Mouse (Mus musculus) monocyte, adult 2 months (primary cell): ENCODE data around the gene Sel1l3.

Experiments
- DNase-seq, 2 experiments: peaks; one replicate each; pipeline ENCODE4 v3.0.0; 2022; ENCODE audit warnings: low spot score in 2 of 2, low read depth in 1 of 2

Sel1l3 gene

DNA sequence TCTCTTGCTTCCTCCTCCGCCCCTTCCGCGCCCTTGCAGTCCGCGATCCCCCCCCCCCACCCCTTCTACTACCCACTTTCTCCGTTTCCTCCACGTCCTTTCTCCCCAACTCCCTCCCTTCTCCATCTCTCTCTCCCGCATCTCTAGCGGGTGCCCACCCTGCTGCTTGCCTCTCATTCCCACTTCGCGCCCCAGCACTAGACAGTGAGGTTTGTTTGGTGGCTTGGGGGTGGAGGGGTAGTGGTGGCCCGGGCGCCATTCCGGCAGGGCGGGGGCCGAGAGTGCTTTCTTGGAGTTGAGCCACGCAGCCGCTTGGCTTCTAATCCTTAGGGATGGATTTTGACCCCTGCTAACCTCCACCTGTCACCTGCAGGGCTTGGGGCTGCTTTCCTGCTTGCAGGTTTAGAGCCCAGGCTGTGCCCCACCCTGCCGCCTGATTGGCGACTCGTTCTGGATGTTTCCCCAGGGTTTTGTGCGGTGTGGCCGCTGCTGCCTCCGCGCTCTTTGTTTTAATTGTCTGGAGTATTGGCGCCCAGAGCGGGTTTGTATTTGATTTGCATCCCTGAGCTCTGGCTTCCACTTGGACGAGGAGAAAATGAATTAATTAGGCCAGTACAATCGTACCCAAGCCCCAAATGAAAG, at the start of gene Sel1l3:
Sel1l3 (minus strand) TSS at position 217 of the 642 bp plus-strand sequence.
- no peak for DNase-seq

DNA sequence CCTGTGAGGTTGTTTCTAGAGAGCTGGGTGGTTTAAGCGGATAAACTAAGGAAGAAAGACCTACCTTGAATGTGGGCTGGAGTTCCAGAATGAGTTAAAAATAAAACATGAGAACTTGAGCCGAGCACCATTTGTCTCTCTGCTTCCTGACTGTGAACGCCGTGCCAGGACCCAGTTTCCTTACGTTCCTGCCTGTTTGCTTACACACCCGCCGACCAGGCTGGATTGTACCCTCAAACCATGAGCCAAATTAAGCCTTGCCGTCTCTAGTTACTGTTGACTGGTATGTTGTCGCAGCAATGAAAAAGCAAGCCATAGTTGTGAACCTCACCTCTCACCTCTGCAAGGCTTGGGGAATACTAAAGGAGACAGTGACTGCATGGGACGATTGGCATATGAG, 48.3 kb upstream of the Sel1l3 start:
- no peak for DNase-seq

DNA sequence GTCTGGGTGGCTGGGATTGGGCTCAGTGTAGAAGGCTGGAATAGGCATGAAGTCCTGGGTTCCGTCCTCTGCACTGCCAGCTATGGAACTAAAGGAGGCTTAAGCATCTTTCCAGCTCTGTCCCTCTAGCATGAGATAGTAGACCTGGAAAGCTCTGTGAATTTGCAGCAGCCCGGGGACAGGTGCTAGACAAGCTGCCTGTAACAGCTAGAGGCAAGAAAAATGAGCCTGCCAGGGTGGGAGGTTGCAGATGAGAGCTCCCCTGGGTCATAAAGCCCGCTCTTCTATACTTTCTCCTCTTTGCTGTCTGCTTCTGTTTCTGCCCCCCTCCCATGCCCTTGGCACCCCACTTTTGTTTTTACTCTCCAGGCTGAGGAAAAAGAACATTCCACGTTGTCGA, 46.2 kb upstream of the Sel1l3 start:
- no peak for DNase-seq

DNA sequence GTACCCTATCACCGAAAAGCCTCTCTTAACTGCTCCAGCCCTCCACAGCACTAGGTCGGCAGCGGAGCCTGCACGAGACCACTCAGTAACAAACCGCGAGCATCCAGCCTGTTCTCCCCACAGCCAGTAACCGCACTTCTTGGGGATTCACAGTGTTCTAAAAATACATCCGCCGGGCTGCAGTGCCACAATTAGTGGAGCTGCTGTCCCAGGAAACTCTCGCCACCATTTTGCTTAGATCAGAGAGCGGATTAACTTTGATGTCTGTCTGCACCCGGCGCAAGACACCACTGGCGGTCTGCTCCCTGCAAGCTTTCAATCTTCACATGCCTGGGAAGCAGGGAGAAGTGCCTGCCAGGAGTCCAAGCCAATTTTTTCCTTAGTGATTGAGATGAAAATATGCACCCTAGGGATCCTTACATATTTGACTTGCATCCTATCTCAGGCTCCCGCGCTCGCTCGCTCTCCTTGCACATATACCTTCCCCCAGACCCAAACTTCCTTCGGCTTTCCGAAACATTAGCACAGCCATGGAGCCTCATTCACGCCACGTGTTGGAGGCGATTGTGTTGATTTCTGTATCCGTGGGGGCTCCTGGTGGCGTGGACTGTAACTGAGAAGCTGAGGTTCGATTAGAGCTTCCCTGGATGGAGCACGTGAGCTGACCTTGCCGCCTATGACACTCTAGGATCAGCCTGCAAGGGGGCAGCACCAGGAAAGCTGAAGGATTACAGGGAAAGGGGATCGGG, 44.5 kb upstream of the Sel1l3 start:
- DNase-seq = no peak

DNA sequence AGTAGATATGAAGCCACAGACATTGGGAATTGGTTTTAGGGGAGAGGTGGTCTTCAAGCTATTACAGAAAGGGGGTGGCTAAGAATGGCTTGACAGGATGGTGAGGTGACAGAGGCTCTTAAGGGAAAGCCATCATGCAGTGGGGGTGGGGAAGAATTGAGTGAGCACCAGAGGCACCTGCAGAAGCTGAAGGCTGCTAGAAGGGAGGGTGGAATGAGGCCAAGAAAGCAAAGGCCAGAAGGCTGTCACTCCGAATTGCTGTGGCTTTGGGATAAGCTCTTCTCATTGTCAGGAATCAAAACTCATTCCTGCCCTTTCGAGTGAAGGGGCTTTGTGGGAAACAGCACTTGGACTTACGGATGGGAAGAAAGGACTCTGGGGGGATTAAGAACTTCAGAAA, 41.1 kb upstream of the Sel1l3 start:
- DNase-seq = no peak

DNA sequence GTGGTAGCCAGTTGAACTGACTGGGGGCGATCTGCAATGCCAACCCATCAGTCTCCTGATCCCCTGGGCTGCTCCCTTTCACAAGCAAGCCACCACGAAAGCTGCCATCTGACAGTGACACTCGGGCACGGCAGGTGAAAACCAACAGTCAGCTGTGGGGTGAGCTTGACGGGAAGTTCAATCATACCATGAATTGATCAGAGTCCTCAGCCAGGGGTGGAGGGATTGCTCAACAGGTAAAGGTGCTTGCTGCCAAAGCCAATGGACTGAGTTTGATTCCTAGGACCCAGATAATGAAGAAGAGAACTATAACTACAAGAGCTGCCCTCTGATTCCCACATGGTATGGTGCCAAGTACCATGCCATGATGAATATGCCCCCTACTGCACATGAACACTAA, 40.4 kb upstream of the Sel1l3 start:
- DNase-seq = no peak

DNA sequence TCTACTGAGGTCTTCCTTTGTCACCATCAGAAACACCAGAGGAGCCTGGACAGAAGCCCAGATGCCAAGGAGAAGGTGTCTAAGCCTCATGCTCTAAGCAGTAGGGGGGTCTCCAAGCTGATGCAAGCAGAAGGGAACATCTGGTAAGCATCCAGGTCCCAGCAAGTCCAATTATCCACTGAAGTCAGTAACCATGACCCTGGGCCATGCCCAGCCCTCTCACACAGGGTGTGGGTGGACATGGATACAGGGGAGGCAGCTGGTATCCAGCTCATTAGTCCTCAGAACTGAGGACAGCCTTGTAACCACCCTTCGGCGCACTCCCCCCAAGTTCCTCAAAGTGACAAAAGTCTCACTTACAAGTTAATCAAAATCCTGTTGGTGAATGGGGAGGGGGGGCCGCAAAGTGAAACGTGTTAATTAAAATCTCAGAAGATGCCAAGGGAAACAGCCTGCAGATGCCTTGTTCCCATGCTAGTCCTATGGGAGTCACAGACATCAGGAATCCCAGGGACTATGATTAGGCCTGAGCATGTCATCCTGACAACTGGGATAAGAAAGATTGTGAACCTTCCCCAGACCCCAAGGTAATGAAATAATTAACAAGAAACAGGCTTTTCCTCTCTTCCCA, 35.8 kb upstream of the Sel1l3 start:
- no peak for DNase-seq

DNA sequence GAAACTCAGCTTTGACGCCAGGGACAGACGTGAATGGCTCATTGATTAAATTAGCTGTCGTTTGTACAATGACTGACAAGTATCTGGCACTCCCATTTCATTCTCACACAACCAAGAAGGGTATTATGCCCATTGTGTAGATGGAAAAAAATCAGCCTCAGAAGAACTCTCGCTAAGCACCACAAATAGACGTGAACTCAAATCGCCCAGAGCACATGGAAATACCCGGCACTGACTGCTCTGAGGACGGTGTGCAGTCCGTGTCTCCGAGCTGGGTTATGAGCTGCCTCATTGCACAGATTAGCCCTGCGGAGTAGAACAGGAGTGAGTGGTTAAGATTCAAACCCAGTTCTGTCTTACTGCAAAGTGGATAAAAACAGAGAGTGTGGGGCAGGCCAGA, 34.8 kb upstream of the Sel1l3 start:
- no peak for DNase-seq

DNA sequence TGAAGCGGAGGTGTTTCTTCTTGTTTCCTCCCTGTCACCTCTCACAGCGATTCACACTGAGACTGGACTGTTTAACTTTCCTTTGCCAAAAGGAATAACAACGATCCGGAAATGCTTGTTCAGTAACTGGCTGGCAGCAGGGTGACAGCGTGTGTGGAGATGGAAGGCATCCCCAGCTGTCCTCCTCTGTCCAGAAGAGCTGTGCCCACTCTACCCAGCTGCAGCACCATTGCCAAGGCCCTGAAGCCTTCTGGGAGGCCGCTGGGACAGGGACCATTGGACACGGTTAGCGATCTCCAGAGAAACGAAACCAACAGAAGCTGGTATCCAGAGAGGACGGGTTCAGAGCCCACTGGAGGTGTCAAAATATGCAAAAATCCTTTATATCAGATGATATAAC, 30.2 kb upstream of the Sel1l3 start:
- no peak for DNase-seq

DNA sequence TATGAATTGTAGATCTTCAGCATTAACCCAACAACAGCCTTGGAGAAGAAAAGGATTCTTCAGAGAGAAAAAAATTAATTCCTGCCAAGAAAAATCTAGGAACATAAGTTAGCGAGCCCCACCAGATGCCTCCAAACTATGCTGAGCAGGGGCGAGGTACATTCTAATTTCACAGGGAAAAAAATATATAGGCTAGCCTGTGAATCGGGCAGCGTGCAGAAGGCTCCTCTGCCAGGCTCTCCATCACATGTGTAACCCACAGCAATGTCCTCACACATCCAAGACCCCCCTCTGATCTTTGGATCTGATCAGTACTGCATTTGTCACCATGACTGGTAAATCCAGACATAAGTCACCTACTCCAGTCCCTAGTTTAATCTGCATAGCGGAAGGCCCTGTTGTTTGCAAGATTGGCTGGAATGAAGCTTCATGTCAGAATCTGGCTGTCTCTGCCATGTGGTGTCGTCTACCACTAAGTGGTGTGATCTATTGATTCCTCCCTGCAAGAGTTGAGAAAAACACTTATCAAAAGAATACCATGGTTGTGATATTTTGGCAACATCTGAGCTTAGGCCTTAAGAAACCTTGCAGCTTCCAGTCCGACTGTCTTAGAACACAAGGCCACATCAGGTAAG, 29.3 kb upstream of the Sel1l3 start:
- no peak for DNase-seq

DNA sequence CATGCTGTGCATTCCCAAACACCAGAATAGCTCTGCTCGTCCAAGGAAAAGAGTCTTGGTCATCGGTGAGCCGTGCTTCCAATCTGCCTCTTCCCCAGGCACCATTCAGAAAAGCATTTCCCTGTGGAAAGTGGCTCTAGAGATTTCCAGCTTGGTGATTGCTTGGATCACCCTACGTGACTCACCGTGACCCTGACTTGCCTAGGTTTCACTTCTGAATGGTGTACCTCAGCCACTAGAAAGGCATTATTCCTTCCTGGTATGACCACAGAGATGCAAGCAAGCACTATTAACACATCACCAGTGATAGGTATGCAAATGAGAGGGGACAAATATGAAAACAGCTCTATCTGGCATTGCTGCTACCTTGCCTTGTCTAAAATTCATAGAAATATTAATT, 28.2 kb upstream of the Sel1l3 start:
- DNase-seq = no peak

DNA sequence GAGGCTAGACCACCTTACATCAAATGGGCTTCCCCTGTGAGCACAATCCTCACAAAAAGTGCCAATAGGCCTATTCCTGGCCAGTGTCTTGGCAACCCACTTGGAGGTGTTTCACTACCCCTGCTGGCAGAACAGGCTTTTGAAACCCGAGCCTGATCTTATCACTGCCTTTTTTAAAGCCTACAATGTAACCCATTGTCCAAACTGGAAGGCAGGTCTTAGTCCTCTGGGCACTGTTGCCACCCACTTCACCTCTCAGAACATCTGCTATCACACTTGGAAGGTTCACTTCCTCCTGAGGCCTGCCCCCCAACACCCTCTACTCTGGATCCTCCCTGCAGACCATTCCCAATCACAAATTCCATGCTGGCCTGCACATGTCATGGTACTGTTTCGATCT, 27.4 kb upstream of the Sel1l3 start:
- no peak for DNase-seq

DNA sequence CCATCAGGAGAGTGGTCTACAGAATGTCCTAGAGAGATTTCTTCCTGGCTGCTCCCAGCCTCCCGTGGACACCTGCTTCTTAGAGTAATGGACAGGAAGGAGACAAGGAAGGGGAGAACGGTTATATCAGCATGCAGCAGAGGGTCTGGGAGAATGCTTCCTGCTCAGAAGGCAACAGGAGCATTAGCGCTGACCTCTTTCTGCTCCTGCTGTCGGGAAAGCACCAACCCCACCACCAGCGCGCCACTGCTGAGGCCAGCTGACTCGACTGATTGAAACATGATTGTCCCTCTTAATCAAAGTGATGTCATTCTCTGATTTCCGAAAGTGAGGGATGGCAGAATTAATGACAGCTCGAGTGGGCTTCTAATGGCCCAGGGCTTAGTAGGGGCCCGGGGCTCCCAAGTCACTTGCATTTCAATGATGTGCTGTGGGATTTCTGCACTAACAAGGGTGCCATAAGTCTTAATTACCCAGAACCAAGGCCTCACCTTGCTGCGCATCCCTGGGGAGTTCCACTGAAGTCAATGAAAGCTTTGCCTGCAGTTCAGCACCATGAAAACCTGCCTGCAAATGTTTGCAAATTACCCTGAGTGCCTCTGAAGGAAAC, 26.2 kb upstream of the Sel1l3 start:
- no peak for DNase-seq

DNA sequence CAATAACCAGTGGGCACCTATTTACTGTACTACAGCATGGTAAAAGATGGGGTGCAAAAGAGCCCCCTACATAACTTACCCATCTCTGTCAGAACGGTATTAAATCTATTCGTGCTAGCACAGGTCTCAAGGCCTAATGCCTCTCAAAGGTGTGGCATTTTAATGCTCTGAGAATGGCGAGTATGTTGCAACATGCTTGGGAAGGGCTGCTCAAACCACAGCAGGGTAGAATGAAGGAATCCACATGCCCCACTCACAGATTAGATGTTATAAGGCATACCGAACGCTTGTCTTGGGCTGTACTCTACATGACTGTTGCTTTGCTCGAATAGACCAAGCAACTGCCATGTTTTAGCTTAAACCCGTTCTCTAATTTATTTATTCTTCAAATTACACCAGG, 25.5 kb upstream of the Sel1l3 start:
- DNase-seq = no peak

DNA sequence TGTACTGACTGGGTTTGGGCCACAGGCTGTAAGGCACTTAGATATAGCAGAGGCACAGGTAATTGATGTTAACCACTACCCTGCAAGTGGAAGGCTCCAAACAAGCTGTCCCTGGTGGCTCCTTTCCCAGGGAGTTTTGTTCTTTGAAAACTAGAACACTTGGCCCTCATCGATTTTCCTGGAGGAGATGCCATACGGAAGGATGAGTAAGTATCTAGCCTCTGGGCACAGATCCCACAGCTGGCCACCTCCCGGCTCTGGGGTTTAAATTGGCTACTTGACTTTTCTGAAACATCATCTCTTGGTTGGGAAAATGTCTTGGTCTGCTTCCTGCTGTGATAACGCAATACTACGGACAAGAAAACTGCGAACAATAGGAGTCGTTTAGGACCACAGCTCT, 25.0 kb upstream of the Sel1l3 start:
- DNase-seq = no peak

DNA sequence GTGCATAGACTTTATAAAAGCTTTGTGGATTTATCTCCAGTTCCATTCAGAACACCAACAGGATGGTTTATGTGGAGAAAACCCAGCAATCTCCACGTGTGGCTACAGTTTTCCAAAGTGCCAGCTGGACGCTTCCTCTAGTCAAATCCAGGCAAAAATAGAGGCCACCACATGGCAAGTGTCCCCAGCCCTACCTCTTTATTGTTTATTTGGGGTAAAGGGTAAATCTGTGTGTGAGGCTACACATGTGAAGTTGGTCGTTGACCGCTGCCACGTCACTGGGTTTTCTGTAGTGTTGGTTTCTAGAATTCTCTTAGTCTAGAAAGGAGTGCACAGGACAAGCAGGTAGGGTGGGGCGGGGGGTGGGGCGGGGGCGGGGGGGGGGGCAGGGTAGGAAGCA, 23.0 kb upstream of the Sel1l3 start:
- DNase-seq = no peak

DNA sequence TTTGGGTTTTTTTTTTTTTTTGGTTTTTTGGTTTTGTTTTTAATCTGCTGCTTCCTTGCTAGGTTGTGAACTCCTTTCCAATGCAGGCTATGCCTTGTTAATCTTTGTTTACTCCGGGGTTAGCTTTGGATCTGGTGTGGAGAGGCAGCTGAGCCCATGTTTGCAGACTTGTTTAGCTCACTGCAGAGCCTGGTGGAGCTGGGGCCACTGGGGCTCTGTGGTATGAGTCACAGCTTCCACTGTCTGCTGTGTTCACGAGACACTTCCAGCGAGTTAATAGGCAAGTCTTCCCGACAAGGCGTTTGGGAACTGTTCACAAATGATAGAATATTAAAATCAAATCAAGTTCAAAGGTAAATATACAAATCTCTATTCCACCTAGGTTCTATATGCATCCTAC, 22.4 kb upstream of the Sel1l3 start:
- no peak for DNase-seq

DNA sequence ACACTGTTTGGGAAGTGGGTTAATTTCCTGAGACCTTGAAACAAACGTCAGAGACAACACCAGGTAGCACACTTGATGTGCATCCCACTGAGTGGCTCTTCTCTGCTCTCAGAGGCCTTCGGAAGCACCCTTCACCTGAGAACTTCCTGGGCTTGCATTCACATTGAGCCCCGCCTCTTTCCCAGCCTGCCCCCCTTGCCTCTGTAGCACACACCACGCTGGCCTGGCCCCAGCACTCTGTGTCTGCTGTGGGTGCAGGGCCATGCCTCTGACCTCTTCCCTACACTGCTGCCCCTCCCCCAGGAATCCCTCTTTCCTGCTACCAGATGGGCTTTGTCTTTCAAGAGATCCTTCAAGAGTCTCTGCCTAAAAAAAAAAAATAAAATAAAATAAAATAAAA, 21.8 kb upstream of the Sel1l3 start:
- no peak for DNase-seq

DNA sequence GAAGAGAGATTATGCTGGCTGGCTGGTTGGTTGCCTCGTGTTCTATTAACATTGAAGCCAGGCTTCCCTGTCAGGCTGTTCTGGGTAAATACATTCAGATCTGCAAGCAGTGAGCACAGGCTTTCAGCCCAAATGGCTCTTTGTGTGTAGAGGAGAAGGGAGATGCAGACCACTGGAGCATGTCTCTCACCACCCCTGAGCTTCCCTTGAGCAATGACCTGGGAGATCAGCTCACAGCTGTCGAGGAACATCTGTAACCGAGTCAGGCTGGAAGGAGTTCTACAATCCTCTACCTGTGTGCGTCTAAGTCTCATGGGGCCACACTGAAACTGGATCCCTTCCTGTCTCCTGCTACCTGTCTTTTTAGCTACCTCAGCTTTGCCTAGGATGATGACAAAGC, 16.8 kb upstream of the Sel1l3 start:
- no peak for DNase-seq

DNA sequence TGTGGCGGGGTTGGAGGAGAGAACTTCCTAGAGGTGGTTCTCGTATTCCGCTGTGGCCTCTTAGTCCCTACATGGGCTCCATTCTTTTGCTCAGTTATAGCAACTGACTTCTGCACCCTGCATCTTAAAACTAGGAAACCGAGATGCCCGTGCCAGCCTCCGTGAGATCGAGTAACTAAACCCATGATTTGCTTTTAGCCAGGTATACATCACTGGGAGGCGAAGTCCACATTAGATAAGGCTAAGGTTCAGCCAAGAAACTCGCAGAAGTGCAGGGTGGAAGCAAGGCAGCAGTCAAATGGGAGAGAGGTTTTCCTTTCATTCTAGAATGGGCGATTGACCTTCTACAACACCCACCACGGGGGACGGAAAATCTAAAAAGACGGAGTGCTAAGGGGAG, 11.7 kb upstream of the Sel1l3 start:
- no peak for DNase-seq

DNA sequence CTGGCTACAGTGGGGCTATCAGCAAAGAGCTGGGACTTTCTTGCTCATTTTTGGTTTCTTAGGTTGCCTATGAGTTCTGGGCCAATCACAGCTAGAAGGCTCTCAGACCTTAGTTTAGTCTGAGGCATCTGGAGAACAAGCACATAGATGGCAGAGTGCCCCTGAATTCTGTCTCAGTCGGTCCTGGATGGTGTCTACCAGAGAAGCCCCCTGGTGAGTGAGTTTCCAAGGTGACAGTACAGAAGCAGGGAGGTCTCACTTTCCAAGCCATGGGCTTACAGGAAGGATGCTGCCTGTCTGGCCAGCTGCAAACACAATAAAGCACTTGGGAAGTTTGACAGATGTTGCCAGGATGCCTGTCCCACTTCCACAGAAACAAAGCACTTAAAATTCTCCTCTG, 1.1 kb upstream of the Sel1l3 start:
- no peak for DNase-seq

DNA sequence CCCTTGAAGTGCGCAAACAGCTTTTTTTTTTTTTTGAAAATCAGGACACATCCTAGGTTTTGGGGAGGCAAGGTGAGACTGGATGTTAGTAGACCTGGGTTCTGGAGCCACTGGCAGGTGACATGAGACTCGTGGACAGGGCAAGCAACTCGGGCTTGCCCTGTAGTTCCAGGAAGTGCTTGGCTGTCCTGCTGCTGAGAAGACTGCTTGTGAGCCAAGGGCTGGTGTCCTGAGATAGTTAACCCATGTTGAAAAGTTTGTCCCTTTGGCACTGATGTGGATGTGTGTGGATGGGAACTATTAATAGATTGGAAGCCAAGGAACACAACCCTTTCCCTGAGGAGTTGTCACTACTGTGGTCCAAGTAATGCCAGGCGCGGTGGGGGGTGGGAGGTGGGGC, 635 bp upstream of the Sel1l3 start:
- no peak for DNase-seq
